Mouse (Mus musculus) liver, embryonic 13.5 days (tissue): Measurements from ENCODE around the gene Ckap4. TPM values are rescaled to one million over a fixed set of nuclear protein-coding genes. Genes with fewer than 3 reads are reported as not detected.
A peak's percentile ranks its signal among the peaks of the same experiment; 100 is the strongest.
"Not testable (repeated sequence)": the region's sequence is repeated elsewhere in the genome, so short reads cannot be mapped to it uniquely, and the experiment has no call there.

Experiments used
- ATAC-seq: fragments of 200-750 bp; cut with Nextera tagmentation; 2 replicates; pipeline ENCODE4 v1.8.0; 2017; ENCODE audit warnings: low read depth, mild to moderate bottlenecking, moderate number of reproducible peaks, moderate library complexity
- DNase-seq: peaks from one replicate; pipeline ENCODE4 v3.0.0; 2022
- H3K27ac ChIP-seq: fragments of 300-500 bp; sonication (generic); 2 replicates; pipeline ENCODE4 v1.5.1; 2015; ENCODE audit warnings: moderate library complexity, mild to moderate bottlenecking, inconsistent platforms
- H3K27me3 ChIP-seq: fragments of 300-500 bp; sonication (generic); 2 replicates; pipeline ENCODE4 v1.6.1; 2015; ENCODE audit warnings: mild to moderate bottlenecking, inconsistent platforms
- H3K36me3 ChIP-seq: fragments of 300-500 bp; sonication (generic); 2 replicates; pipeline ENCODE4 v1.6.1; 2015; ENCODE audit warnings: mild to moderate bottlenecking, inconsistent platforms
- H3K4me1 ChIP-seq: fragments of 300-500 bp; sonication (generic); replicated peaks from 2 replicates; pipeline ENCODE4 v1.6.1; 2015; ENCODE audit warnings: inconsistent platforms
- H3K4me2 ChIP-seq: fragments of 300-500 bp; sonication (generic); 2 replicates; pipeline ENCODE4 v1.6.1; 2015; ENCODE audit warnings: inconsistent platforms, mild to moderate bottlenecking, moderate library complexity
- H3K4me3 ChIP-seq: fragments of 300-500 bp; sonication (generic); replicated peaks from 2 replicates; pipeline ENCODE4 v1.5.1; 2015; ENCODE audit warnings: mild to moderate bottlenecking, inconsistent platforms
- H3K9ac ChIP-seq: fragments of 300-500 bp; sonication (generic); 2 replicates; pipeline ENCODE4 v1.6.1; 2015; ENCODE audit warnings: mild to moderate bottlenecking, inconsistent platforms
- H3K9me3 ChIP-seq: fragments of 300-500 bp; sonication (generic); replicated peaks from 2 replicates; pipeline ENCODE4 v1.6.1; 2016; ENCODE audit warnings: inconsistent platforms
- WGBS: fragments of 180-500 bp; shearing (Covaris S2); methylation state at CpG from one replicate; pipeline ENCODE4 v1.1.7; 2015; ENCODE audit not compliant: insufficient replicate concordance; 5-methylcytosine and 5-hydroxymethylcytosine counted together
- polyA plus RNA-seq: library from polyadenylated mRNA; unstranded; fragments of >200 nt; fragmentation: Nextera tagmentation; extraction: Ambion mirVana; gene quantifications from 2 replicates; pipeline ENCODE4 v1.2.1, GENCODE M21; 2015

Ckap4 gene
- polyA plus RNA-seq, 1 experiment from 2014 or later = 11.3 TPM

DNA sequence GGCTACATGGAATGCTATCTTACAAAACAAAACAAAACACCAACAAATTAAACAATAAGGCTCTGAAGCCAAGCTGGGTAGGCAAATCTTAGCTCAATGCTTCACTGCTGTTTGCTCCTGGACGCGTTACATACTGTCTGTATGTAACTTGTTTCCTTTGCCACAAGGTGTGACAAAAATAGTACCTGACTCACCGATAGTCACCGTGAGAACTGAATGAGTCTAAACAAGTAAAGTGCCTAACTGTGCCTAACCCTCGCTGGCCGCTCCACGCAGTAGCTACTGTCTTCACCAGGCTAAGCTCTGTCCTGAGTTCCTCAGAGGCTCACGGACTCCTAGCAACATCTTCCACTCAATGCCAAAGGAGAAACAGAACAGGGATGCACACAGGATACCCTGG, 3.5 kb downstream of the Ckap4 start:
- DNase-seq = no peak
- no peak overlapping the region for H3K4me3 ChIP-seq
- H3K9me3 ChIP-seq = no peaks in the 10 kb centered on the region
- WGBS = 73% methylated on average over 8 of the region's 8 CpGs
- peaks cover 51% of the 10 kb centered on the region for H3K27me3 ChIP-seq
- no peak overlapping the region for H3K27ac ChIP-seq
- H3K4me2 ChIP-seq = no peak overlapping the region
- no peak overlapping the region for H3K9ac ChIP-seq
- no peak for ATAC-seq
- H3K36me3 ChIP-seq = peaks cover 4% of the 10 kb centered on the region; the same call in 1 of the 2 replicates
- peaks cover 11% of the 10 kb centered on the region for H3K4me1 ChIP-seq

DNA sequence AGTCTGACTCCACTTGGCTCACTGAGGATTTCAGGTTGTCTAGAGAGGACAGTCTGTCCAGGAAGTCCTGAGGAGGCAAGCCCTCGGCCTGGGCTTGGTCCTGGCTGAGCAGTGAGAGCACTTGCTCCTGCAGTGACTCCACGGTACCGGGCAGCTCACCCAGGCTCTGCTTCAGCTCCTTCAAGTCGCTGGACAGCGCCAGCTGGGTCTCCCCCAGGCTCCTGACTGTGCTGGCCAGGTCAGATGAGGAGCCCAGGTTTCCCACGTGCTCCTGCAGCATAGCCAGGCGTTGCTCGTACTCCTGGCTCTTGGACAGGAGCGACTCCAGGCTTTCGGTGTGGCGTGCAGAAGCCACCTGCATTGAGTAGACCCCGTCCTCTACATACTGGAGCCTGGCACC, 6.2 kb downstream of the Ckap4 start:
- H3K4me2 ChIP-seq = no peak overlapping the region
- H3K4me1 ChIP-seq = 0 out of 2 replicates have a peak, but pooled peaks cover 5% of the 10 kb centered on the region
- no peak overlapping the region for H3K4me3 ChIP-seq
- WGBS = 75% methylated on average over 12 of the region's 12 CpGs
- DNase-seq (no peak), ATAC-seq (no peak)
- H3K27me3 ChIP-seq = peaks cover 23% of the 10 kb centered on the region
- H3K9me3 ChIP-seq = no peaks in the 10 kb centered on the region
- no peak overlapping the region for H3K9ac ChIP-seq
- H3K27ac ChIP-seq = 0 out of 2 replicates have a peak overlapping the region, but pooled peaks have one; percentile 7
- peaks cover 4% of the 10 kb centered on the region; the same call in 1 of the 2 replicates for H3K36me3 ChIP-seq

DNA sequence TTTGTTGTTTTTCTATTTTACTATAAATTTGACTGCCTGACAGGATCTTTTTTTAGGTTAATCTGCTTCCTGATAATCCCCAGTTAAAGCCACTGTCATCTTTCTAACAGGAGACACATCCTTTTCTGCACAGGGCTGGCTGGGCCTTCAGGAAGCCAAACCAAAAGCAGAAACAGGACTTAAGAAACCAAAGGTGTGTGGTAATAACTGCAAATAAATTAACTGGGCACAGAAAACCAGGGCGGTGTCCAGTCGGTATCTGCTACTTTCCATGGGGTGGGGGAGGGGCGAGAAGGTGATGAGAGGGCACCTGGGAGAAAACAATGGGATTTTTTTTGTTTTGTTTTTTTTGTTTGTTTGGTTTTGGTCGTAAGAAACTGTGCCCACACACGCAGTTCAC, 6.8 kb downstream of the Ckap4 start:
- Histone ChIP-seq H3K27me3 (peaks cover 17% of the 10 kb centered on the region), H3K36me3 (peaks cover 4% of the 10 kb centered on the region; the same call in 1 of the 2 replicates), H3K27ac (no peak overlapping the region), H3K9ac (no peak overlapping the region), H3K9me3 (no peaks in the 10 kb centered on the region), H3K4me2 (no peak overlapping the region), H3K4me3 (no peak overlapping the region), H3K4me1 (0 out of 2 replicates have a peak, but pooled peaks cover 5% of the 10 kb centered on the region)
- no peak for ATAC-seq
- WGBS = 55% methylated on average over 5 of the region's 5 CpGs
- DNase-seq = no peak

DNA sequence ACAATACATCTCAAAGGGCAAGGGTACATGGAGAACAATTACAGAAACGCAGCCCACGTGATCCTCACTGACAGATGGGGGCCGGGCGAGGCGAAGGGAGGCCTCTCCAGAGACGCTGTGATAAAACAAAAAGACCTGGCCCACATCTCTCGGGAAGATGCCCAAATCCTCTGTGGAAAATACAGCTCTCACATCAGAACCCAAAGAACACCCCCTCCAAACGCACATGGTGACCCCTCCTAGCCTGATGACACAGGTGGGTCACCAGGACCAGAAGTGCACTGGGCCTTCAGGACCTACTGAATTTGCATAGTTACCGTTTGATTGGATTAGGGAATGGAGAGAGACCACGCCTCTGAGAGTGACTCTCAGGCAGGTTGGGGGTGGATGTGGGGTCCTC, 7.4 kb downstream of the Ckap4 start:
- 64% methylated on average over 10 of the region's 10 CpGs for WGBS
- ATAC-seq (no peak), DNase-seq (no peak)
- Histone ChIP-seq H3K4me1 (0 out of 2 replicates have a peak, but pooled peaks cover under 1% of the 10 kb centered on the region), H3K27ac (no peak overlapping the region), H3K27me3 (peaks cover 12% of the 10 kb centered on the region), H3K9me3 (no peaks in the 10 kb centered on the region), H3K4me3 (no peak overlapping the region), H3K9ac (no peak overlapping the region), H3K4me2 (no peak overlapping the region), H3K36me3 (peaks cover 4% of the 10 kb centered on the region; the same call in 1 of the 2 replicates)

DNA sequence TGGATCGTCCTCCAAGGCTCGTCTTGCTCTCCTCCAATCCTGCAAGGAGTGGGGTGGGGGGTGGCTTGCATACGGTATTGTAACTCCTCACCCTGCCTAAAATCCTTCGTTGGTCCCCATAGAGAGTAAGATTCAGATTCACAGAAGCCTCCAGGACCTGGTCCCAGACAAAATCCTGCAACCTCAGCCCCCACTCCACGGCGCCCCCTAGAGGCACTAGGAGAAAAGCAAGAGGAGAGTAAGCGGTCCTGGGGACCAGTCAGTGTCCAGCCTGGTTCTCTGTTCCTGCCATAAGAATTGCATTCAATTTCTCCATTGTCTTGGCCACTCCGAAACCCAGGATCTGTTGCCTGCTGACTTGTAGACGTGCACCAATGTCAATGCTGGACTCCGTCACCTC, 10.2 kb downstream of the Ckap4 start:
- no peak overlapping the region for H3K9ac ChIP-seq

DNA sequence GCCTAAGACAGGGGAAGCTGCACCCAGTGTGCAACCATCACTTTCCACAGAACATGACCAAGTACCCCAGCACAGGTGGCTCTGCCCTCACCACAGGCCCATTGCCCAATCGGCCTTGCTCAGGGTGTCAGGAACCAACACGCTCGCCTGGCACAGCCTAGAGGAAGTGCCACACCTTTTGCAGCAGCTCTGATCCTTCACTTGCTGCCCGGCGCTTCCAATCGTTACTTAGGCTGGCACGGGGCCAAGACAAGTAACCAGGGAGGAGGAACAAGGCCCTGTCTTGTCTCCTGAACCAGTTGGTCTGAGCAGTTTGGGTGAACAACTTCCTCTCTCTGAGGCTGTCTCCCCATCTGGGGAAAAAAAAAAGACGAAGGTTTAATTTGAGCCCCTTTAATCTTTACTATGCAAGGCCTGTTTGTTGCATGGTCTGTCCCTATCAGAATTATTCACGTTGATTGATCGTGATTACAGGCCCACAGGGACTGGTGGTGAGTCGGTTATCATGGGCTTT, 17.4 kb downstream of the Ckap4 start:
- ATAC-seq (peak; percentile 35; the same call in 1 of the 2 replicates), DNase-seq (peak; percentile 13)
- Histone ChIP-seq H3K36me3 (no peaks in the 10 kb centered on the region), H3K27ac (no peak overlapping the region), H3K4me3 (no peak overlapping the region), H3K4me2 (no peak overlapping the region), H3K4me1 (peaks cover 10% of the 10 kb centered on the region; the same call in 1 of the 2 replicates), H3K9ac (no peak overlapping the region), H3K9me3 (no peaks in the 10 kb centered on the region), H3K27me3 (no peaks in the 10 kb centered on the region)
- 30% methylated on average over 11 of the region's 11 CpGs for WGBS

More for the DNA sequence above, 10.2 kb downstream of the Ckap4 start:
- Histone ChIP-seq H3K27me3 (no peaks in the 10 kb centered on the region), H3K4me1 (no peaks in the 10 kb centered on the region), H3K36me3 (peaks cover 4% of the 10 kb centered on the region; the same call in 1 of the 2 replicates), H3K4me3 (no peak overlapping the region), H3K27ac (no peak overlapping the region), H3K4me2 (no peak overlapping the region), H3K9me3 (no peaks in the 10 kb centered on the region)
- DNase-seq = no peak
- no peak for ATAC-seq
- WGBS = 53% methylated on average over 10 of the region's 10 CpGs

DNA sequence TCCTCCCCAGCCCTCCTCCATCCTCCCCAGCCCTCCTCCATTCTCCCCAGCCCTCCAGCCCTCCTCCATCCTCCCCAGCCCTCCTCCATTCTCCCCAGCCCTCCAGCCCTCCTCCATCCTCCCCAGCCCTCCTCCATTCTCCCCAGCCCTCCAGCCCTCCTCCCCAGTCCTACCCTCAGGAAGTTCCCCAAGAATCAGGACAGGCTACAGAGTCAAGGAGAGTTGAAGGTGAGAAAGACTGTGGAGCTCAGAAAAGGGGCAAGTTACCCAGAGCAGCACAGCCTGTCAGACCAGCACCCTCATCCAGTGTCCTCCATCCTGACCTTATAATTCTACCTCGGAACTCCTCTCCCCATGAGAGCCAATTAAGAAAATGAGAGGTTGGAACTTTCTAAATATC, 17.9 kb downstream of the Ckap4 start:
- WGBS = 59% methylated on average over 1 of the region's 1 CpGs
- H3K4me2 ChIP-seq, H3K27me3 ChIP-seq, DNase-seq, H3K36me3 ChIP-seq, H3K4me1 ChIP-seq, H3K27ac ChIP-seq, H3K4me3 ChIP-seq, H3K9me3 ChIP-seq, H3K9ac ChIP-seq: not testable (repeated sequence)
- peak; percentile 17; the same call in 1 of the 2 replicates for ATAC-seq

DNA sequence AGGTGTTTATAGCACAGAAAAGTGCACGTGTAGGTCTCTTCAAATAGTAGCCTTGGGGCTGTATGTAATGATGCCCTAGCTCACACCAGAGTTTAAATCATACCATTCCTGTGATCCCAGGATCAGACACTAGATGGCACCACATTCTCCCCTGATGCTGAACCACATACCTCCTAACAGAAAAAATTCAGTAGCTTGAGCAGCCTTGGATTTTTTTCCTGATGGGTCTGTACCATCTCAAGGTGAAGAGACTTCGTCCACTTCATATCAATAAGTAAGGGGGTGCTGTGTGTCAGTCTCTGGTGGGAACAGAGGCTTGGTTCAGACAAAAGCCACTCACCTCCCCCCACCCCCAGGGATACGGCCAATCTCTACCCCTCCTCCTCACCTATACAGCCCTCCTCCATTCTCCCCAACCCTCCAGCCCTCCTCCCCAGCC, 18.3 kb downstream of the Ckap4 start:
- Histone ChIP-seq H3K27ac (no peak overlapping the region), H3K4me1 (peaks cover 10% of the 10 kb centered on the region; the same call in 1 of the 2 replicates), H3K27me3 (no peaks in the 10 kb centered on the region), H3K36me3 (no peaks in the 10 kb centered on the region), H3K4me2 (no peak overlapping the region), H3K9me3 (no peaks in the 10 kb centered on the region), H3K9ac (no peak overlapping the region), H3K4me3 (no peak overlapping the region)
- ATAC-seq = peak; percentile 35
- peak; percentile 48 for DNase-seq
- WGBS = 21% methylated on average over 3 of the region's 3 CpGs

DNA sequence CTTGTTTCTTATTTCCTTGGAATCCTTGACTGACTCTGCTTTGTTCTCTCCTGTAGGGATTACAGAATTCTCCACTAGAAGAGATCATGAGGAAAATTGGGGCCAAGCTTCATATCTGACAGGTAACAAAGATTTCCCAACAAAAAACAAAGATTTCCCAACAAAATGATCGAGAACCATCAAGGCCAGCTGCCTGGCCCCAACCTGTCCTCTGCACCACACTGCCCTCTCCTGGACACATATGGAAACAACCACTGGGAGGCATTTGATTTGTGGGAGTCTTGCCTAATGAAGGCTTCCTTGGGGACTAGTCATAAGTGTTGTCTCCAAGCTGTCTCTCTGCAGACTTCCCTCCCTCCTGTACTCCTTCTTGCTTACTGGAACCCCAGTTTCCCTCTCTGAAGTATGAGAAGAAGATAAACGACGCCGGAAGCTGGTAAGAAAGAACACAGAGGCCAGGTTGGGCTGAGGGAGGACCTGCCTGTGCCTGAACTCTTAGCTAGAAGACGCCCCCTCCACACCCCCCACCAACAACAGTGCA, 19.8 kb downstream of the Ckap4 start:
- DNase-seq = peak; percentile 43
- H3K9ac ChIP-seq = no peak overlapping the region
- no peak overlapping the region for H3K4me2 ChIP-seq
- no peaks in the 10 kb centered on the region for H3K9me3 ChIP-seq
- peaks cover 10% of the 10 kb centered on the region; the same call in 1 of the 2 replicates for H3K4me1 ChIP-seq
- no peak overlapping the region for H3K4me3 ChIP-seq
- H3K27me3 ChIP-seq = no peaks in the 10 kb centered on the region
- WGBS = 31% methylated on average over 5 of the region's 5 CpGs
- H3K36me3 ChIP-seq = no peaks in the 10 kb centered on the region
- no peak overlapping the region for H3K27ac ChIP-seq
- no peak for ATAC-seq

DNA sequence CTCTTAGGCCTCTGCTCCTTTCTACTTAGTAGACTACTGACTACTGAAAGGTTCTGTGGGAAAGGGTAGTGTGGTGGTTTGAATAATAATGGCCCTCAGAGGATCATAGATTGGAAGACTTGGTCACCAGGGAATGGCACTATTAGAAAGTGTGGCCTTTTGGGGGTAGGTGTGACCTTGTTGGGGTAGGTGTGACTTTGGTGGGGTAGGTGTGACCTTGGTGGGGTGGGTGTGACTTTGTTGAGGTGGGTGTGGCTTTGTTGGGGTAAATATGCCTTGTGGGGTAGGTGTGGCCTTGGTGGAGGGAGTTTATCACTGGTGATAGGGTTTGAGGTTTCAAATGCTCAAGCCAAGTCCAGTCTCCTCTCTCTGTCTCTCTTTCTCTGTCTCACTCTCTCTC, 21.1 kb downstream of the Ckap4 start:
- no peaks in the 10 kb centered on the region for H3K36me3 ChIP-seq
- no peak for DNase-seq
- H3K27me3 ChIP-seq = no peaks in the 10 kb centered on the region
- no peak for ATAC-seq
- H3K9me3 ChIP-seq = no peaks in the 10 kb centered on the region
- no peak overlapping the region for H3K4me2 ChIP-seq
- peaks cover 7% of the 10 kb centered on the region; the same call in 1 of the 2 replicates for H3K4me1 ChIP-seq
- no peak overlapping the region for H3K4me3 ChIP-seq
- no peak overlapping the region for H3K27ac ChIP-seq
- H3K9ac ChIP-seq = no peak overlapping the region

DNA sequence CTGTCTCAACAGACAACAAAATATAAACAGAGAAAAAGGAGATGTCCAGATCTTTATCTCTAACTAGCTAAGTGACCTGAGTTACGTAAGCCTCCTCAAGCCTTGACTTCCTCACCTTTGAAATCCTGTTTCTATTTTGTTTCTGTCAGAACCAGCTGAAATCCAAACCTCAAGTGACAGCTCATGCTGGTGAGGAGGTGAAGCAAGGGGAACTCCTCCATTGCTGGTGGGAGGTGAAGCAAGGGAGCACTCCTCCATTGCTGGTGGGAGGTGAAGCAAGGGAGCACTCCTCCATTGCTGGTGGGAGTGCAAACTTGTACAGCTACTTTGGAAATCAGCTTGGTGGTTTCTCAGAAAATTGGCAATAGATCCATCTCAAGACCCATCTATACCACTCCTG, 25.3 kb downstream of the Ckap4 start:
- 59% methylated on average over 1 of the region's 1 CpGs for WGBS
- H3K4me2 ChIP-seq = no peak overlapping the region
- no peak overlapping the region for H3K4me3 ChIP-seq
- H3K4me1 ChIP-seq = no peaks in the 10 kb centered on the region
- DNase-seq (no peak), ATAC-seq (no peak)
- no peaks in the 10 kb centered on the region for H3K9me3 ChIP-seq
- no peaks in the 10 kb centered on the region for H3K27me3 ChIP-seq
- H3K36me3 ChIP-seq = no peaks in the 10 kb centered on the region
- no peak overlapping the region for H3K9ac ChIP-seq
- no peak overlapping the region for H3K27ac ChIP-seq

DNA sequence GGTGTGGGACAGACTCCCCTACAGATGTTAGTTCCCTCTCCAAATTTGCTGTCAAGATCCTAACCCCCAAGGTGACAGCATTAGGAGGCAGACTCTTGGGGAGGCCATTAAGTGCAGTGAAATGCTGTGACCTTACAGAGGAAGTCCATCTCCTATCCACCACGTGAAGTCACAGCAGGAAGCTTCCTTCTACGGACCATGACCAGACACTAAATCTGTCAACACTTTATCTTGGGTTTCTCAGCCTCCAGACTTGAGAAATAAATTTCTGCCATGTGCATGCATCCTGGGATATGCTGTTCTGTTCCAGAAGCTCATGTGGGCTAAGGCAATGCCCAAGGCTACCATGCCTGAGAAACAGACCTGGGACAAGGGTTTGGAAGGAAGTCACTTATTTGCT, 35.0 kb downstream of the Ckap4 start:
- Histone ChIP-seq H3K9me3 (no peaks in the 10 kb centered on the region), H3K36me3 (no peaks in the 10 kb centered on the region), H3K4me1 (no peaks in the 10 kb centered on the region), H3K4me3 (no peak overlapping the region), H3K9ac (no peak overlapping the region), H3K4me2 (no peak overlapping the region), H3K27me3 (no peaks in the 10 kb centered on the region), H3K27ac (no peak overlapping the region)
- DNase-seq (no peak), ATAC-seq (no peak)
- 25% methylated on average over 2 of the region's 2 CpGs for WGBS
